Mouse (Mus musculus) embryonic fibroblast, embryonic 13.5 days (primary cell): Measurements from ENCODE around the gene Gm20481. TPM values are rescaled to one million over a fixed set of nuclear protein-coding genes. Genes with fewer than 3 reads are reported as not detected.
"Not testable (repeated sequence)": the region's sequence is repeated elsewhere in the genome, so short reads cannot be mapped to it uniquely, and the experiment has no call there.

Experiments used
- H3K27ac ChIP-seq: 2 replicates; pipeline ENCODE4 v1.5.1; 2012; ENCODE audit warnings: low read length, control low read depth, inconsistent platforms; ENCODE audit not compliant: insufficient read depth
- H3K4me1 ChIP-seq: 2 replicates; pipeline ENCODE4 v1.6.1; 2011; ENCODE audit warnings: low read length; ENCODE audit not compliant: control insufficient read depth, insufficient read depth
- H3K4me3 ChIP-seq: 2 replicates; pipeline ENCODE4 v1.5.1; 2011; ENCODE audit warnings: mild to moderate bottlenecking, control low read depth, low read length; ENCODE audit not compliant: insufficient read depth
- CTCF ChIP-seq: IDR thresholded peaks from 2 replicates; pipeline ENCODE4 v1.5.1; 2011; ENCODE audit warnings: mild to moderate bottlenecking, control low read depth, low read length, moderate library complexity, borderline replicate concordance; ENCODE audit not compliant: insufficient read depth
- POLR2A ChIP-seq: IDR thresholded peaks from 2 replicates; pipeline ENCODE4 v1.6.1; 2011; ENCODE audit warnings: low read depth, mild to moderate bottlenecking, control low read depth, low read length, moderate library complexity
- polyA plus RNA-seq: library from polyadenylated mRNA; stranded (reverse); fragments of >200 nt; gene quantifications from 2 replicates; pipeline ENCODE4 v1.2.4, GENCODE M21; 2011; ENCODE audit warnings: low read depth; ENCODE audit not compliant: missing spikeins, insufficient read length

The Gm20481 gene
- polyA plus RNA-seq, 1 experiment = not detected

DNA sequence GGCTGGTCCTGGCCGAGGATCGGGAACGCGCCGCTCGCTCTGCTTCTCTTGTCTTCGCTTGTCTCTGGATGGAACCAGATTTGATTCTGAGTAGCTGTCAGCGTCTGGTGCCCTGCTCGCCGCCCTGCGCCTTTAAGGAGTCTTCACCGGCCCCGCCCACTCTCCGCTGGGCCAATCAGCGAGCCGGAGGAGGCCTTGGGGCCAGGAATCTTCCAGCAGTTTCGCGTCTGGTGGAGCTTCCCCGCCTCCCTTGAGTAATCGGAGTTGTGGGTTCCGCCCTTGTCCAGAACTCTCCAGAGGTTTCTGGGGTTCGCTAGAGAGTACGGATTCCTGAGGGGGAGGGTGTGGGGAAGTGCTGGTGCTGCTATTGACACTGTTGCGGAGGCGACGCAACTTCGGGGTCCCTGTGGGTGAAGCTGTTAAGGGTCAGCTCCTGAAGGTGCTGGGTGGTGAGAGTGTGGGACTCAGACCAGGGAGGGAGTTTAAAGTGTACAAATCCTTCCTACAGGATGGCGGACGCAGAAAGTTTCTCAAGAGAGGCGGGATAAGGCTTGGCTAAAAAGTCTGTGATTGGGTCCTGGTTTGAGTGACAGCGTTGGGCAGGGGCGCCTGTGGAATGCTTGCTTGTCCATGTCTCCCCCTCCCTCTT lies 10.5 kb upstream of the Gm20481 start, which contains the start of gene Hspa1b:
Gene Hspa1b (minus strand): TSS at position 109 of the 649 bp plus-strand sequence.
- peak; percentile 78 for TF ChIP-seq POLR2A
- Histone ChIP-seq H3K27ac (peak within 1 kb of the TSS; percentile 98), H3K4me3 (peak within 1 kb of the TSS; percentile 77)
- H3K4me1 ChIP-seq = not testable (repeated sequence)

DNA sequence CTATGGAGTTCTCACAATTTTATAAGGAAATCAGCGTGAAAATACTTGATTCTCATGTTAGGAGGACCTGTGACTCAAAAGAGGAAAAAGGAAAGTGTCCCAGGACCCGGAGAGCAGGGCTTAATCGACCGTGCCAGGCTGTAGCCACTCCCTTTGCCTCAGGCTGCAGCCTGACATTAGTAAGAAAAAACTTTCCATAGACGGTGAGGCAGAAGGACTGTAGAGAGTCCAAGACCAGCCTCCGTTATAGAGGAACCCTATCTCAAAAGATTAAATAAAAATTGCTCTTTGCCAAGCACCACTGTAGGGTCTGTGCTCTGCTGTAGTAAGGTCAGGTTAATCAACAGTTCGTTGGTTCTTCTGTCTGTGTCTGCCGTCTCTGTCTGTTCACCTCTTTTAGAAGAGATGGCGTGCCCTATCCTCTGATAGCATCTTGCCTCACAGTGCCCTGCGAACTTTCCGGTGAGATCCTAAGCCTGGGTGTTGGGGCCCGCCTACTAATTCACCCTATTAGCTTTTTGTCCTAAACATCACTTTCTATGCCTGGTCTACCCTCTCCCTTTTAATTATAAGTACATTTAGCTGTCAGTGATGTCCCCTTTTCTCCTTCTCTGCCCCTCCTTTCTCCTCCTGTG lies 9.7 kb upstream of the Gm20481 start:
- Histone ChIP-seq H3K4me3 (peak overlapping the region; percentile 77), H3K27ac (peak overlapping the region; percentile 98), H3K4me1 (peaks cover 6% of the 10 kb centered on the region; the same call in 1 of the 2 replicates)
- TF ChIP-seq POLR2A (peak; percentile 54), CTCF (no peak)

DNA sequence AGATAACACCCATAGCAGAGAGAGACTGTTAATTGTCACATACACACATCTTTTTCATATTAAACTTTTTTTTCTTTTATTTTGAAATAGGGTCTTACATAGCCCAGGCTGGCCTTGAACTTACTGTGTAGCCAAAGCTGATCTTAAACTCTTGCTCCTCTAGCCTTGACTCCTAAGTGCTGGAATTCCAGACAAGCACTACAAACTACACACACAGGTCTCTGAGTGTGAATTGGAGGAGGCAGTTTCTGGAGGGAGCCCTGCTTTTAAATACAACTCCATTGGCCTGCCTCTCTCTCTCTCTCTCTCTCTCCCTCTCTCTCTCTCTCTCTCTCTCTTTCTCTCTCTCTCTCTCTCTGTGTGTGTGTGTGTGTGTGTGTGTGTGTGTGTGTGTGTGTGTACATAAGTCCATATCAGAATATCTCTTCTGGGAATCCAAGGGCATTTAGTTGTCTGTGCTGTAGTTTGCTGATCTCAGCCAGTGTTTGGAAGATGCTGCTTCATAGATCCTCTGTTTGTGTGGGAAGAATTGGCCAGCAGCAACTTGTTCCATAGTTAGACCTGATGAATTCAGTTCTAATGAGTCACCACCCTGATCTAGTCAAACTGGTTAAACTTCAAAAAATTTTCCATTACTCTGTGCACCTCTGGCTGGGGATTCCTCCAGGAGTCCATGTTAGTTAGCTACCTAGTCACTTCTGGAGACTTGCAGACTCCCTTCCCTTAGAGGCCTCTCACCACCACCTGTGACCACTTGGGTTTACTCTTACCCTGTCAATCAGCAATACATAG lies 8.8 kb upstream of the Gm20481 start:
- Histone ChIP-seq H3K4me1 (peaks cover 6% of the 10 kb centered on the region), H3K27ac (peak overlapping the region; percentile 98), H3K4me3 (no peak overlapping the region)
- TF ChIP-seq POLR2A = no peak; the same call in 1 of the 2 replicates
- TF ChIP-seq CTCF = no peak

DNA sequence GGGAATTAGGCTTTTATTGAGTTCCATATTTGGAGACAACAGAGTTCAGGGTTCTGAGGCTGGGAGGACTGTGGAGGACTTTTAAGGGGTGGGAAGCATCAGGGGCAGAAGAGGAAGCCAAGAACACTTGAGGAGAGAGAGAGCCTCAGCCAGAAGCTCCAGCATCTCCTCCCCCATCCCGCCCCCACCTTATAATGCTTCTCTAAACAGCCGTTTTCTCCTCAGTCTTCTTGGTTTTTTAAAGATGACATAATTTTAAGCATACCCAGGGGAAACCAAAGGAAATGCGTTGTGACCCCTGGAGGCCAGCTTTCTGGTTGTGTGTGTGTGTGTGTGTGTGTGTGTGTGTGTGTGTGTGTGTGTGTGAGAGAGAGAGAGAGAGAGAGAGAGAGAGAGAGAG lies 7.6 kb upstream of the Gm20481 start:
- TF ChIP-seq POLR2A (no peak), CTCF (no peak)
- Histone ChIP-seq H3K27ac (peak overlapping the region; percentile 98), H3K4me3 (no peak overlapping the region)

GRCm38 (mm10) chr17:34962841-34963240 lies 6.9 kb upstream of the Gm20481 start:
- TF ChIP-seq CTCF = no peak
- TF ChIP-seq POLR2A = no peak
- Histone ChIP-seq H3K4me3 (no peak overlapping the region), H3K4me1 (peaks cover 6% of the 10 kb centered on the region), H3K27ac (peak overlapping the region; percentile 98)

More for the DNA sequence above, 7.6 kb upstream of the Gm20481 start:
- peaks cover 6% of the 10 kb centered on the region for H3K4me1 ChIP-seq

DNA sequence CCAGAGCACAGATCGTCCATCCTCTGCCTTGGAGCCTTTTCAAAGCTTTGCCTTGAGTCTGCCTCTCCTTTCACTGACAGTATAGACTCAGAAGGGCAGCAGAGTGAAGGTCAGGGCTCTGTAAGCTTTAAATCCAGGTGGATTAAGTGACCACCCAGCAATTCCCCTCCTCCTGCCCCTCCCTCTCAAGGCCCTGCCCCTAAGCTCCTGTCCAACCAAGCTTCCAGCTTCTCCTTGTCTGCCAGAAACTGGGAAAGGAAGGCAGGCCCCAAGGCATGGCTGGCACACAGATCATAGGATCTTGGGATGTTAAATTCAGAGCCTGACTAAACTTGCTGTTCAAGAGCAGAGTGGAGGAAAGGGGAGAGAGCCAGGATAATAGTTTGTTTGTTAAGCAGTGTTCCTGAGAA lies 5.1 kb upstream of the Gm20481 start:
- TF ChIP-seq POLR2A = peak; percentile 24; the same call in 1 of the 2 replicates
- no peak for TF ChIP-seq CTCF
- H3K4me1 ChIP-seq = peaks cover 12% of the 10 kb centered on the region
- H3K4me3 ChIP-seq = no peak overlapping the region
- peak overlapping the region; percentile 38; the same call in 1 of the 2 replicates for H3K27ac ChIP-seq

DNA sequence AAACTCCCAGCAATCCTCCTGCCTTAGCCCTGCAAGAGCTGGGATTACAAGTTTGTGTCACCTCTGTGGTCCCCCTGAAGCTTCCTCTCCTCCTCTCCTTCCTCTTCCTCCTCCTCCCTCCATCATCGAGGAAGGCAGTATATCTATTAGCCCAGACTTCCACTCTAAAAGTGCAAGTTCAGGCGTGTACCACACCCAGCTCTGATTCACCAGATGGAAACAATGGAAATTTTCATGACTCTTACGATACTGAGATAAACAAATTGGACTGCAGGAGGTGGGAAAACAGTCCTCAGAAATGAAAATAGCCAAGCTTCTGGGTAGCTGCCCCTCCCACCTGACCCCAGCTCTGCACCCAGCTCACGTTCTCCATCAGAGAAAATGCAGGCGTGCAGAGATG lies 4.1 kb upstream of the Gm20481 start:
- peaks cover 12% of the 10 kb centered on the region for H3K4me1 ChIP-seq
- H3K27ac ChIP-seq = peak overlapping the region; percentile 34; the same call in 1 of the 2 replicates
- H3K4me3 ChIP-seq = no peak overlapping the region
- TF ChIP-seq CTCF (no peak), POLR2A (no peak)

- H3K4me3 ChIP-seq, H3K27ac ChIP-seq, H3K4me1 ChIP-seq: not testable (repeated sequence)
These were observed 1.1 kb downstream of the Gm20481 start for GRCm38 (mm10) chr17:34970850-34971249.

DNA sequence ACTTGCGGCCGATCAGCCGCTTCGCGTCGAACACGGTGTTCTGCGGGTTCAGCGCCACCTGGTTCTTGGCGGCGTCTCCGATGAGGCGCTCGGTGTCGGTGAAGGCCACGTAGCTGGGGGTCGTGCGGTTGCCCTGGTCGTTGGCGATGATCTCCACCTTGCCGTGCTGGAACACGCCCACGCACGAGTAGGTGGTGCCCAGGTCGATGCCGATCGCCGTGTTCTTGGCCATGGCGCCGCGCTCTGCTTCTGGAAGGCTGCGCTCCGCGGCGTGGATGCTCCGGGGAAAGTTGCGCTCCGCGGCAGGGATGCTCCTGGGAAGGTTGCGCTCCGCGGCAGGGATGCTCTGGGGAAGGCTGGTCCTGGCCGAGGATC lies 2.0 kb downstream of the Gm20481 start:
- H3K4me1 ChIP-seq, H3K27ac ChIP-seq: not testable (repeated sequence)
- peak overlapping the region; percentile 24 for H3K4me3 ChIP-seq
